Mouse (Mus musculus) mammary gland, adult 2 months (tissue): Measurements from ENCODE around the gene Nox1. TPM values are rescaled to one million over a fixed set of nuclear protein-coding genes. Genes with fewer than 3 reads are reported as not detected.

ENCODE experiments used
- polyA plus RNA-seq: library from polyadenylated mRNA; depleted of rRNA; stranded (reverse); fragments of >200 nt; gene quantifications from 2 replicates; pipeline ENCODE4 v1.2.3, GENCODE M21; 2012; ENCODE audit warnings: low replicate concordance; rRNA removed

Gene Nox1
- polyA plus RNA-seq = 0.11 TPM in 1 of 2 replicates, not detected in the other

DNA sequence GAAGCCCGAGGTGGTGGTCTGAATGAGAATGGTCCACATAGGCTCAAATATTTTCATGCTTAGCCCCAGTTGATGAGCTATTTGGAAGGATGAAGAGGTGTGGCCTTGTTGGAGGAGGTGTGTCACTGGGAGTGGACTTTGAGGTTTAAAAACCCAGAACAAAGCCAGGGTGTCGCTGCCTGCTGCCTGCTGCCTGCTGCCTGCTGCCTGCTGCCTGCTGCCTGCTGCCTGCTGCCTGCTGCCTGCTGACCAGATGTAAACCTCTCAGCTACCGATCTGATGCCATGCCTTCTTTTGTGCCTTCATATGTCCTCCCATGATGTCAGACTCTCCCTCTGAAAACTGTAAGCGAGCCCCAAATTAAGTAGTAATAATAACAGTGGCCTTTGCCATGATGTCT lies at the start of gene Nox1:
Nox1 (minus strand) TSS at position 101 of the 400 bp plus-strand sequence.

DNA sequence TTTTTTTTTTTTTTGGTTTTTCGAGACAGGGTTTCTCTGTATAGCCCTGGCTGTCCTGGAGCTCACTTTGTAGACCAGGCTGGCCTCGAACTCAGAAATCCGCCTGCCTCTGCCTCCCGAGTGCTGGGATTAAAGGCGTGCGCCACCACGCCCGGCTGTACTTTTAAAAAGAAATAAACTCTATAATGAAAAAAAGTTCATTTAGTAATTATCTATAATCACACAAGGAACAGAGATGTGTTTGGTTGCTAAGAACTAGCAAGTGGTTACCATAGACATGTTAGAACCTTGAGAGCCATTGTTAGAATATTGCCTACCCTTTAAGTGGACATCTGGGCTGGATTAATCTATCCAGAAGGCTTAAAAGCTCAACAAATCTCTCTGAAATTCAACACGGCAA lies 34.6 kb downstream of the Nox1 start, which contains the start of gene Arl13a:
Arl13a (plus strand) TSS at position 301 of the 400 bp plus-strand sequence.

DNA sequence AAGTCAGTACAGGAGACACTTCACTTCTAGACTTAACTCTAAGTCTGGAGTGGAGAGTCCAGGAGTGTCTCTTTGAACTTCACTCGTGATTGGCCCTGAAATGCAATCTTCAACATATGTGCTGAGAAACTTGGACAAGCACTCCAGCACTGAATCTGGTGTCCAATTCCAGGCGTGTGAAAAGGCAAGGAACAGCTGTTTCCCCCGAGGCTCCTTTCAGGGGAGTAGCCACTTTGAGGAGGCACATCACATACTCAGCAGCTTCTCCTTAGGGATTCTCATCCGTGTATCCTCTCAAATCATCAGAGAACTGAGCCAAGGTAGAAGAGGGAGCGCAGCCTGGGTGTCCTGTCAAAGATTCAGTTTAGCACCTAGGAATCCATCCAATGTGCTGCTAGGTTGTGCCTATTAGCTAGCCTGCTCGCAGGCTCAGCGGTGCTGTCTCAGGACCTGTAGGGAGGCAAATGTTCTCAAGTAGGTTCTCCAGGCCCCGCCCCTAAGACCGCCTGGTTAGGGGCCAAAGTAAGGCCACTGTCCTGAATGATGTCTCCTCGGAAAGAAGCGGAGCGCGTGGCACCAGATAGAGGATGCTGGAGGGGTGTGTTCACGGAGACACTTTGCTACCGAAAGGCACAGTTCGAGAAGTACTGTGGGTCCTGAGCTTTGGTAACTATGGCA lies 59.6 kb downstream of the Nox1 start, which contains the start of gene Xkrx:
Xkrx (minus strand) TSS at position 34 of the 678 bp plus-strand sequence.

DNA sequence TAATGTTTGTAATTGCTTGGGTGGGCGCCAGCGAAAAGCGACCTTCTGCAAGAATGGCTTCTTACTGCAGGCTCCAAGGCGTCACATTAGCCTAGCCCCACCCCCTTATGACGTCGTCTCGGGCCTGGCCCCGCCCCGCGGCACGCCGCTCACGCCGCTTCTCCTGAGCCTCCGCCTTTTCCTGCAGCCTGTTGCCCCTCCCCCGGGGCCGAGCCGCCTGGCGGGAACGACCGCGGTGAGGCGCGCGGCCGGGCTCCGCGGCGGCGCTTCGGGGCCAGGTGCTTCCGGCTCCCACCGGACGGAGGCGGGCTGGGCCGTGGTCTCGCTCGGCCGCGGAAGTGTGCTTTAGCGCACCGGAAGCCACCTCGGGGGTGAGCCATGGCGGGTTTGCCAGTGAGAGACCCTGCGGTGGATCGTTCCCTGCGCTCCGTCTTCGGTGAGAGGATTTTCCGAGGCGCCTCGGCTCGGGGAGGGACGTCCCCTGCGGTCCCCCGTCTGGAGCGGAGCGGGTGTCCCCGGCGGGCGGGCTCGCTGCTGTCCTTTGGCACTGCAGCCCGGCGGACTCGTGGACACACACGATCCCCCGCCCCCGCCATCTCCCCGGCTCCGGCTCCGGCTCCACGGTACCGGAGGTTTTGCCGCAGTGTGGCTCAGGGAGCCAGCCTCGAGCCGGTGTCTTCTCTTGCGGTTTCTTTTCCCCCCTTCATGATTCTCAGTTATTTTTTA lies 162.6 kb downstream of the Nox1 start, which contains the start of gene Cstf2:
Cstf2 (plus strand) TSS at position 201 of the 726 bp plus-strand sequence.

Other genes with a start within 250 kb of the Nox1 start
- gene Sytl4, start 240.1 kb downstream of the Nox1 start, polyA plus RNA-seq = 0.55 and 1.3 TPM in 2 replicates
- 9.7 and 14.6 TPM in 2 replicates for gene Cstf2, start 162.8 kb downstream of the Nox1 start, polyA plus RNA-seq
- 3.9 and 5.2 TPM in 2 replicates for gene Xkrx, start 59.9 kb downstream of the Nox1 start, polyA plus RNA-seq
- gene Arl13a, start 34.5 kb downstream of the Nox1 start, polyA plus RNA-seq = not detected in 2 replicates
- gene Trmt2b, start 55.0 kb upstream of the Nox1 start, polyA plus RNA-seq = 5.6 and 14.2 TPM in 2 replicates
- gene Tmem35a, start 73.3 kb upstream of the Nox1 start, polyA plus RNA-seq = 0.39 and 0.63 TPM in 2 replicates
- gene Cenpi, start 86.1 kb upstream of the Nox1 start, polyA plus RNA-seq = 0.17 and 0.42 TPM in 2 replicates
- gene Drp2, start 182.6 kb upstream of the Nox1 start, polyA plus RNA-seq = 3.5 and 9.2 TPM in 2 replicates